In the genomic region with DNA sequence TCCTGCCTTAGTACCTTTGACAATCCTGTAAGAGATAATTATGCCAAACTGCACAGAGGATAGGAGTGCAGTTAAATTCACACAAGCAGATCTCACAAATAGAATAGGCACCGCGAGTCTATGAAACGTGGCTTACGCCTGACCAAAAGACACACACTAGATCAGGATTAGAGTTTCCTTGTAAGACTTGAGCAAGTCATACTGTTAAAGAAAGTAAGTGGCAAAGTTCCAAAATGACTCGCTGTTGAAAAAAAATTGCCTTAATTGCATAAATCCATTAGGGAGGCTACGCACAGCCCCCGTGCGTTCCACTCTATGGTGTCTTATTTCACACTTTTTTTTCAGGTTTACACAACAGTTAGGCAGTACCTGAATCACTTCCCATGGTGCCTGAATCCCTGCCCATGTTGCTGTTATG, we compare ENCODE assay signal across 25 mouse cellular contexts. TPM values are rescaled to one million over a fixed set of nuclear protein-coding genes. Genes with fewer than 3 reads are reported as not detected.
DNase-seq lines count a peak whose midpoint lies in the region; ATAC-seq and TF ChIP-seq lines count a peak whose summit lies in the region.
"Had no signal": no experiment of that assay in that cellular context is flagged by ENCODE, and none has a peak within 500 bp of the region (broad histone marks: within the 10 kb centered on the region; RNA-seq: fewer than 3 reads in every experiment).

No protein-coding gene starts in this region.

- no peaks in the 10 kb centered on the region for H3K9me3 ChIP-seq in lung, postnatal 0 days (ENCODE audit: low read length)
- no peaks in the 10 kb centered on the region for H3K9me3 ChIP-seq in stomach, embryonic 16.5 days (replicated peaks; ENCODE audit: control insufficient read depth, low read length)
- H3K9me3 ChIP-seq: forebrain, embryonic 13.5 days; heart, embryonic 13.5 days; hindbrain, embryonic 15.5 days; intestine, embryonic 15.5 days; kidney, embryonic 15.5 days; limb, embryonic 13.5 days; lung, embryonic 15.5 days; midbrain, embryonic 15.5 days; neural tube, embryonic 15.5 days had no signal

- no peak for TF ChIP-seq CTCF in lung, postnatal 0 days (IDR thresholded peaks at IDR 0.05)

- WGBS in lung, postnatal 0 days, result 59% methylated on average over 8 of the region's 8 CpGs
- WGBS in stomach, embryonic 16.5 days, result 49% methylated on average over 8 of the region's 8 CpGs

- no peak overlapping the region for H3K27ac ChIP-seq in lung, postnatal 0 days (ENCODE audit: low read length)
- no peak overlapping the region for H3K27ac ChIP-seq in stomach, embryonic 16.5 days (ENCODE audit: low read length)
- H3K27ac ChIP-seq: forebrain, embryonic 13.5 days; heart, embryonic 13.5 days; hindbrain, embryonic 15.5 days; intestine, embryonic 15.5 days; kidney, embryonic 15.5 days; limb, embryonic 13.5 days; lung, embryonic 15.5 days; midbrain, embryonic 15.5 days; neural tube, embryonic 15.5 days had no signal

- no peak overlapping the region for H3K4me2 ChIP-seq in lung, postnatal 0 days (replicated peaks; ENCODE audit: low read depth, low read length)
- 0 out of 2 replicates have a peak overlapping the region, but pooled peaks have one; percentile 15 for H3K4me2 ChIP-seq in stomach, embryonic 16.5 days (ENCODE audit: low read depth, low read length)
- H3K4me2 ChIP-seq: forebrain, embryonic 13.5 days; heart, embryonic 13.5 days; hindbrain, embryonic 15.5 days; intestine, embryonic 15.5 days; kidney, embryonic 15.5 days; limb, embryonic 13.5 days; lung, embryonic 15.5 days; midbrain, embryonic 15.5 days; neural tube, embryonic 15.5 days had no signal

- H3K9ac ChIP-seq in lung, postnatal 0 days (replicated peaks; ENCODE audit: low read depth), result no peak overlapping the region
- H3K9ac ChIP-seq in stomach, embryonic 16.5 days (ENCODE audit: low read length), result no peak overlapping the region
- H3K9ac ChIP-seq: forebrain, embryonic 13.5 days; heart, embryonic 13.5 days; hindbrain, embryonic 15.5 days; intestine, embryonic 15.5 days; kidney, embryonic 15.5 days; limb, embryonic 13.5 days; lung, embryonic 15.5 days; midbrain, embryonic 15.5 days; neural tube, embryonic 15.5 days had no signal

- H3K36me3 ChIP-seq in lung, postnatal 0 days (ENCODE audit: insufficient read depth, low read length), result 0 out of 2 replicates have a peak, but pooled peaks cover 2% of the 10 kb centered on the region
- H3K36me3 ChIP-seq in stomach, embryonic 16.5 days (ENCODE audit: control insufficient read depth, insufficient read depth, low read length), result no peaks in the 10 kb centered on the region
- H3K36me3 ChIP-seq: heart, embryonic 13.5 days; hindbrain, embryonic 15.5 days; intestine, embryonic 15.5 days; kidney, embryonic 15.5 days; limb, embryonic 13.5 days; lung, embryonic 15.5 days; midbrain, embryonic 15.5 days; neural tube, embryonic 15.5 days had no signal

- no peaks in the 10 kb centered on the region for H3K4me1 ChIP-seq in lung, postnatal 0 days (ENCODE audit: insufficient read depth, low read depth, low read length)
- H3K4me1 ChIP-seq in stomach, embryonic 16.5 days (ENCODE audit: control insufficient read depth, insufficient read depth, low read length), result peaks cover 5% of the 10 kb centered on the region; the same call in 1 of the 2 replicates
- H3K4me1 ChIP-seq: heart, embryonic 13.5 days; hindbrain, embryonic 15.5 days; intestine, embryonic 15.5 days; kidney, embryonic 15.5 days; limb, embryonic 13.5 days; lung, embryonic 15.5 days; midbrain, embryonic 15.5 days; neural tube, embryonic 15.5 days had no signal

- H3K4me3 ChIP-seq in lung, postnatal 0 days (ENCODE audit: low read depth, low read length), result no peak overlapping the region
- H3K4me3 ChIP-seq in stomach, embryonic 16.5 days (replicated peaks; ENCODE audit: low read length), result no peak overlapping the region
- H3K4me3 ChIP-seq: forebrain, embryonic 13.5 days; heart, embryonic 13.5 days; hindbrain, embryonic 15.5 days; intestine, embryonic 15.5 days; kidney, embryonic 15.5 days; limb, embryonic 13.5 days; lung, embryonic 15.5 days; midbrain, embryonic 15.5 days; neural tube, embryonic 15.5 days had no signal

- DNase-seq in frontal cortex, postnatal 36 days (ENCODE audit: low spot score in 2 of 2), result peak; percentile 8 to 21
- no peak for DNase-seq in frontal cortex, adult 2 months (ENCODE audit: extremely low spot score in 1 of 2, low spot score in 1 of 2)
- peak; percentile 18 for DNase-seq in lung, postnatal 0 days (ENCODE audit: low spot score)
- no peak for DNase-seq in lung, adult 18-20 months
- DNase-seq in brain, adult 2 months (ENCODE audit: low read depth, low spot score), result peak; percentile 31
- DNase-seq: adrenal gland, postnatal 14 days; cerebellum, adult 11-12 months; embryo, embryonic 11 days; gastrocnemius, postnatal 10 days; heart, adult 18-20 months; kidney, postnatal 4 days; layer of hippocampus, adult 9-11 months; thymus, postnatal 14 days had no signal

- no peak for TF ChIP-seq EP300 in lung, postnatal 0 days (IDR thresholded peaks at IDR 0.05)

- no peak for ATAC-seq in lung, postnatal 0 days
- no peak for ATAC-seq in stomach, embryonic 16.5 days (ENCODE audit: insufficient read depth, low FRiP score)
- no peak for ATAC-seq in monocyte, adult 5-6 weeks (replicated peaks; ENCODE audit: insufficient number of reproducible peaks, low FRiP score, low TSS enrichment, poor library complexity, severe bottlenecking)
- ATAC-seq: activated CD4-positive, CD25-positive, alpha-beta regulatory T cell, adult 4 months; forebrain, embryonic 13.5 days; intestine, embryonic 15.5 days; midbrain, embryonic 15.5 days had no signal

- no peaks in the 10 kb centered on the region for H3K27me3 ChIP-seq in lung, postnatal 0 days (replicated peaks; ENCODE audit: insufficient read depth, low read length)
- H3K27me3 ChIP-seq in stomach, embryonic 16.5 days (ENCODE audit: control insufficient read depth, insufficient read depth, low read length), result no peaks in the 10 kb centered on the region
- H3K27me3 ChIP-seq: forebrain, embryonic 13.5 days; heart, embryonic 13.5 days; hindbrain, embryonic 15.5 days; intestine, embryonic 15.5 days; kidney, embryonic 15.5 days; limb, embryonic 13.5 days; lung, embryonic 15.5 days; midbrain, embryonic 15.5 days; neural tube, embryonic 15.5 days had no signal

RNA-seq across cellular contexts. Expression of gene Ifih1, which starts 23.0 kb away (rescaled TPM):
- 2.6 and 3.0 TPM in 2 replicates for polyA plus RNA-seq in frontal cortex, adult 2 months (2012; rRNA removed)
- 7.5 and 8.7 TPM in 2 replicates for polyA plus RNA-seq in lung, postnatal 0 days (2015; fragmentation: Nextera tagmentation; extraction: Ambion mirVana)
- 4.3 and 4.8 TPM in 2 replicates for polyA plus RNA-seq in stomach, embryonic 16.5 days (2015; fragmentation: Nextera tagmentation; extraction: Ambion mirVana)
- 27.3 to 53.1 TPM (median 48.1 TPM) in 3 replicates for total RNA-seq in monocyte, adult 5-6 weeks (2017)

RNA-seq across cellular contexts. Expression of gene Gca, which starts 41.1 kb away (rescaled TPM):
- 18.2 and 18.4 TPM in 2 replicates for polyA plus RNA-seq in frontal cortex, adult 2 months (2012; rRNA removed)
- 4.9 and 5.9 TPM in 2 replicates for polyA plus RNA-seq in lung, postnatal 0 days (2015; fragmentation: Nextera tagmentation; extraction: Ambion mirVana)
- 6.4 and 6.8 TPM in 2 replicates for polyA plus RNA-seq in stomach, embryonic 16.5 days (2015; fragmentation: Nextera tagmentation; extraction: Ambion mirVana)
- 1.3 to 13.8 TPM (median 1.4 TPM) in 3 replicates for total RNA-seq in monocyte, adult 5-6 weeks (2017)

RNA-seq across cellular contexts. Expression of gene Fap, which starts 49.2 kb away (rescaled TPM):
- 3.1 and 3.2 TPM in 2 replicates for polyA plus RNA-seq in frontal cortex, adult 2 months (2012; rRNA removed)
- 0.90 and 1.1 TPM in 2 replicates for polyA plus RNA-seq in lung, postnatal 0 days (2015; fragmentation: Nextera tagmentation; extraction: Ambion mirVana)
- polyA plus RNA-seq in stomach, embryonic 16.5 days (2015; fragmentation: Nextera tagmentation; extraction: Ambion mirVana), result 17.1 and 18.4 TPM in 2 replicates
- total RNA-seq in monocyte, adult 5-6 weeks (2017), result 0.78 to 3.0 TPM (median 2.2 TPM) in 3 replicates

Comparison
In these comparisons a context has a peak if more than half of its experiments do, and no peak if none do; other contexts are left out.
1. DNase-seq: peak in frontal cortex, postnatal 36 days (2 of 2), lung, postnatal 0 days (single experiment) and brain, adult 2 months (single experiment); none in frontal cortex, adult 2 months (0 of 2) and lung, adult 18-20 months (0 of 2).